Mouse (Mus musculus) stomach, embryonic 16.5 days (tissue): ENCODE data around the gene Baiap2. TPM values are rescaled to one million over a fixed set of nuclear protein-coding genes. Genes with fewer than 3 reads are reported as not detected.

Source experiments
- ATAC-seq: fragments of 200-750 bp; cut with Nextera tagmentation; 2 replicates; pipeline ENCODE4 v1.8.0; 2017; ENCODE audit warnings: moderate number of reproducible peaks, moderate TSS enrichment; ENCODE audit not compliant: insufficient read depth, low FRiP score
- H3K27ac ChIP-seq: fragments of 300-500 bp; sonication (generic); 2 replicates; pipeline ENCODE4 v1.5.1; 2014; ENCODE audit warnings: low read length
- H3K27me3 ChIP-seq: fragments of 300-500 bp; sonication (generic); 2 replicates; pipeline ENCODE4 v1.6.1; 2014; ENCODE audit warnings: low read length, control low read depth, mixed read lengths; ENCODE audit not compliant: control insufficient read depth, insufficient read depth
- H3K36me3 ChIP-seq: fragments of 300-500 bp; sonication (generic); 2 replicates; pipeline ENCODE4 v1.6.1; 2014; ENCODE audit warnings: low read length; ENCODE audit not compliant: control insufficient read depth, insufficient read depth
- H3K4me1 ChIP-seq: fragments of 300-500 bp; sonication (generic); 2 replicates; pipeline ENCODE4 v1.6.1; 2014; ENCODE audit warnings: low read length, control low read depth, mixed read lengths; ENCODE audit not compliant: control insufficient read depth, insufficient read depth
- H3K4me2 ChIP-seq: fragments of 300-500 bp; sonication (generic); 2 replicates; pipeline ENCODE4 v1.6.1; 2014; ENCODE audit warnings: low read depth, low read length, mixed read lengths
- H3K4me3 ChIP-seq: fragments of 300-500 bp; sonication (generic); replicated peaks from 2 replicates; pipeline ENCODE4 v1.5.1; 2014; ENCODE audit warnings: mild to moderate bottlenecking, low read length
- H3K9ac ChIP-seq: fragments of 300-500 bp; sonication (generic); 2 replicates; pipeline ENCODE4 v1.6.1; 2014; ENCODE audit warnings: low read length
- H3K9me3 ChIP-seq: fragments of 300-500 bp; sonication (generic); replicated peaks from 2 replicates; pipeline ENCODE4 v1.6.1; 2016; ENCODE audit warnings: low read length, control low read depth; ENCODE audit not compliant: control insufficient read depth
- WGBS: fragments of 180-500 bp; shearing (Covaris S2); extraction: QIAGEN DNeasy Blood & Tissue Kit; methylation state at CpG from one replicate; pipeline ENCODE4 v1.1.7; 2014; 5-methylcytosine and 5-hydroxymethylcytosine counted together
- polyA plus RNA-seq: library from polyadenylated mRNA; unstranded; fragments of >200 nt; fragmentation: Nextera tagmentation; extraction: Ambion mirVana; gene quantifications from 2 replicates; pipeline ENCODE4 v1.2.1, GENCODE M21; 2015

Baiap2 gene
- polyA plus RNA-seq, 1 experiment from 2014 or later: 41.4 TPM

DNA sequence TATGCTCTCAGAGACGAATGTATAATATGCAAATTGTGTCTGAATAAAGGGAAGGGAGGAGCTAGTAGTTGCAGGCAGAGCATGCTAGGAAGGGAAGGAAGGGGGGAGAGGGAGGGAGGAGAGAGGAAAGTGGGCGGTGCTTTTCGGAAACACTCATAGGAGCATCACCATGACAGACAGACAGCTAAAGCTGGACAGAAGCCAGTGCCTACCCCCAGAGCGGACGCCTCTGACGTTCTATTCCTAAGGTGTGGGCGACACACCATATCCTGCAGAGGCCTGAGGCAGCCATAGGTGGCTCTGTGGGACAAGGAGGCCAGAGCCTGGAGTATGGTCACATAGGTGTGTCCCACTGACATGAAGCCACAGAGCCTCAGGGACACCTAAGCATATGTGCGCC, 97.9 kb downstream of the Baiap2 start:
- Histone ChIP-seq H3K27ac (no peak overlapping the region; the same call in 1 of the 2 replicates), H3K9ac (no peak overlapping the region), H3K9me3 (no peaks in the 10 kb centered on the region), H3K4me2 (no peak overlapping the region), H3K36me3 (no peaks in the 10 kb centered on the region), H3K4me3 (no peak overlapping the region), H3K27me3 (no peaks in the 10 kb centered on the region), H3K4me1 (peaks cover 17% of the 10 kb centered on the region; the same call in 1 of the 2 replicates)
- ATAC-seq: no peak
- 69% methylated on average over 8 of the region's 8 CpGs for WGBS

DNA sequence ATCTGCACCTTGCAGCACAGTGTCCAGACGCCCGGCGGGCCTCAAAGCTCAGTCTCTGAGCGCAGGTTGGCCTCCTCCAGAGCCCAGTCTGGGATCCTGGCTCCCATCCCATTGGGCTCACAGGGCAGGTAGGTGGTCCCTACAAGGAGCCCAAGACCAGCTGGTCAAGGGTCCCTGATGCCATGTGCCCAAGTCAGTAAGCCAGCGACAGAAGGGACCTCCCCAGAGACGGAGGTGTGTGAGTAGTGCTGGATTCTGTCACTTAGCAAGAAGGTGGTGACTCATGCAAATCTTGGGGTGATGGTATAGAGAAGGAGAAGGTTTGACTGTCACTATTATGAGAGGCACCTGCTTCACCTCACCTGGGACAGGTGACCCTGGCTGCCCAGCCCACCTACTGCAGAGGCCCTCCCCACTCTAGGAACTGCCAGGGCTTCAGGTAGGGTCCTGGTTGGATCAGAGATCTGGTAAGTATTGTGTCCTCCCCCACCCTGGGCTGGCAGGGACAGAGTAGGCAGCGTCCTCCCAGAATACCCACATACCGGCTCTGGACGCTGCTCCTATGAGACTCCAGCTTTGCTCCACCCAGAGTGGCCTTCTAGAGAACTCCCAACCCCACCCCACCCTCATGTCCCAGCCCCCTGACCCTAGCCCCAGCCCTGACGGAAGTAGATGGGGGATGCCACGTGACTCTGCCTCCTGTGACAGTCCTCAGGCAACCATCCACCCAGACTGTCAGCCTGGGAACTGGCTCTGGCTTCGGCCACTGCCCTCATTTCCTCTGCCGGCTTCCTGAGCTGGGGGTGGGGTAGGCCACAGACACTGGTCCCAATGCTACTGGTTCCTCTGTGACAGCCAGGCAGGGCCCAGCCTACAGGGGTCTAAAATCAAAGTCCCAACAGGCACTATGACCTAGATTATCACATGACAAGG, 98.9 kb downstream of the Baiap2 start:
- Histone ChIP-seq H3K4me2 (no peak overlapping the region; the same call in 1 of the 2 replicates), H3K27ac (peak overlapping the region; percentile 59; the same call in 1 of the 2 replicates), H3K27me3 (no peaks in the 10 kb centered on the region; the same call in 1 of the 2 replicates), H3K9ac (no peak overlapping the region; the same call in 1 of the 2 replicates), H3K9me3 (no peaks in the 10 kb centered on the region), H3K4me3 (no peak overlapping the region), H3K4me1 (peaks cover 24% of the 10 kb centered on the region; the same call in 1 of the 2 replicates), H3K36me3 (no peaks in the 10 kb centered on the region)
- ATAC-seq: peak; percentile 47; the same call in 1 of the 2 replicates
- WGBS: 63% methylated on average over 13 of the region's 13 CpGs

DNA sequence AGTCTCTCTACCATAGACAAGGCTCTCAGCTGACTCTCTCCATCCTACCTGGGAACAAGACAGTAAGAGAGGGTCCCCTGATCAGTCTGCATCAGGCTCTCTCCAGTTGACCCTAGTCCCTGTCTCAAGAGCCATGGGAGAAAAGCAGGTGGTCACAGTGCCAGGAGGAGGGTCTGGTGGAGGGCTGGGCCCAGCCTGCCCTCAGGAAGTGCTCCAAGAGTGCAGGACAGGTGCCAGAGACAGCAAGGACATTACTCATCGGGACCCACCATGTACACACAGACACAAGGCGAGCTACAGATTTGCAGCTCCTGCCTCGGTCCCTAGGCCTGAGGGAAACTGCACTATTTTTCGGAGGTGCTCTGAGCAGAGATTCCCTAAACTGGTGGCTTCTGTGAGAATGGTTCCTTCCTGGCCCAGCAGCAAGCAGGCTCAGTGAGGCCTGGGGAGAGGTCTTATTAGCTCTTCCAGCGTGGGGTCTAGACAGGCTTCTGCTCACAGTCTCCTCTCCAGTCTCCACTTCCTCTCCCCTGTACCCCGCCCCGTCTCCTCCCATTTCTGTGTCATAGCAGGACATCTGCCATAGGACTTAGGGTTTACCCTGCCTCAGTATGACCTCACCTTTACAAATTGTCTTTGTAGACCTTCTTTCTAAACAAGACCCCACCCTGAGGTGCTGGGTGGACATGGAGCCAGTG, 99.7 kb downstream of the Baiap2 start:
- Histone ChIP-seq H3K27ac (peak overlapping the region; percentile 59; the same call in 1 of the 2 replicates), H3K4me3 (no peak overlapping the region), H3K9me3 (no peaks in the 10 kb centered on the region), H3K4me2 (no peak overlapping the region), H3K27me3 (peaks cover 2% of the 10 kb centered on the region), H3K36me3 (no peaks in the 10 kb centered on the region), H3K9ac (peak overlapping the region; percentile 55), H3K4me1 (peaks cover 31% of the 10 kb centered on the region; the same call in 1 of the 2 replicates)
- 0 out of 2 replicates have a peak, but pooled peaks have one; percentile 2 for ATAC-seq
- WGBS: 66% methylated on average over 7 of the region's 7 CpGs

DNA sequence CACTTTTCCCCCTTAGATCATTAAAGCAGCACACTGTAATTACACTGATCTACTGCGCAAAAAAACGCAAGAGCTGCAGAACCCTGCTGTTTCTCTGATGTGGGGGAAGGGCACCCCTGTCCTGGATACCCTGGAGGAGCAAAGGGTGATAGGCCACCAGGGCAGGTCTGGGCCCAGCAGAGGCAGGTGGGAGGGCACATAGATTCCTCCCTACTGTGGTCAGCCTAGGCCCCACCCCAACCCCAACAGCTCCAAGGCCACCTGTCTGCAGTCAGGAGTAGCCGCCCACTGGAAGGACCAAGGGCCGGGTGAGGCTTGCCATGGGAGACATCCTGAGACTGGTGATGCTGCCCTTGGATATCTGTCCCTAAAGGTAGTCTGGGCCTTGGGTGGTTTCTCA, 102.8 kb downstream of the Baiap2 start:
- Histone ChIP-seq H3K9me3 (no peaks in the 10 kb centered on the region), H3K27me3 (peaks cover 18% of the 10 kb centered on the region), H3K4me2 (no peak overlapping the region), H3K36me3 (no peaks in the 10 kb centered on the region), H3K9ac (no peak overlapping the region), H3K27ac (no peak overlapping the region), H3K4me3 (no peak overlapping the region), H3K4me1 (peaks cover 36% of the 10 kb centered on the region; the same call in 1 of the 2 replicates)
- ATAC-seq: no peak
- 64% methylated on average over 4 of the region's 4 CpGs for WGBS

DNA sequence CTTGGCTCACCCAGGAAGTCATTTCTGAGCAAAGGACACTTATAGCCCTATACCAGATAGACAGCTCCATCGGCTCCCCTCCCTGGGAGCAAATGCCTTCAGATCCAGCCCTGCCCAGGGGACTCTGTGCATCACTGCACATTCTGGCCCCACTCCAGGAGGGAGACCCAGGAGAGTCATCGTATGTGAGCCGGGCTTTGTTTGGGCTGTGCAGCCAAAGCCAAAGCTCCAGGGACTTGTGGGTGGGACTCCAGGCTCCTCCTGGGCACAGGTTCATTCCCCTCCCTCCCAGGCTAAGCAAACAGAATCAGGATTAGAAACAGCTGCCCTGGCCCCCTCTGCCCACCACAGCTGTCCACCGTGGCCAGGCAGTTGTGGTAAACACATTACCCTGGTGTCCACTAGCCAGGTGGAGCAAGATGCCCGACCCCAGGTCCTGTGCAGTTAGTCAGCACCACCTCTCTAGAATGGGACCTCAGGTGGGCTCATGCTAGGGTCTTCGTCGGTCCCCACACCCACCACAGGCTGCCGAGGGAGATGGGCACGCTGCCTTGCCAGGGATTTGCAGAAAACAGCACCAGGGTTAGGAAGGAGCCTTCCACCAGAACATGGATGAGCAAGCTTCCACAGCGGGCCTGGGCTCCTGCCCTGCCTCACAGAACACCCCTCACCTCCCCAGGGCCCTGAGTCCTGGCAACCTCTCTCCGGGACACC, 103.4 kb downstream of the Baiap2 start:
- 37% methylated on average over 11 of the region's 11 CpGs for WGBS
- Histone ChIP-seq H3K4me1 (peaks cover 33% of the 10 kb centered on the region; the same call in 1 of the 2 replicates), H3K36me3 (no peaks in the 10 kb centered on the region), H3K27me3 (peaks cover 18% of the 10 kb centered on the region), H3K4me3 (peak overlapping the region; percentile 54), H3K9ac (peak overlapping the region; percentile 73), H3K27ac (no peak overlapping the region), H3K9me3 (no peaks in the 10 kb centered on the region), H3K4me2 (peak overlapping the region; percentile 96)
- ATAC-seq: 0 out of 2 replicates have a peak, but pooled peaks have one; percentile 5

DNA sequence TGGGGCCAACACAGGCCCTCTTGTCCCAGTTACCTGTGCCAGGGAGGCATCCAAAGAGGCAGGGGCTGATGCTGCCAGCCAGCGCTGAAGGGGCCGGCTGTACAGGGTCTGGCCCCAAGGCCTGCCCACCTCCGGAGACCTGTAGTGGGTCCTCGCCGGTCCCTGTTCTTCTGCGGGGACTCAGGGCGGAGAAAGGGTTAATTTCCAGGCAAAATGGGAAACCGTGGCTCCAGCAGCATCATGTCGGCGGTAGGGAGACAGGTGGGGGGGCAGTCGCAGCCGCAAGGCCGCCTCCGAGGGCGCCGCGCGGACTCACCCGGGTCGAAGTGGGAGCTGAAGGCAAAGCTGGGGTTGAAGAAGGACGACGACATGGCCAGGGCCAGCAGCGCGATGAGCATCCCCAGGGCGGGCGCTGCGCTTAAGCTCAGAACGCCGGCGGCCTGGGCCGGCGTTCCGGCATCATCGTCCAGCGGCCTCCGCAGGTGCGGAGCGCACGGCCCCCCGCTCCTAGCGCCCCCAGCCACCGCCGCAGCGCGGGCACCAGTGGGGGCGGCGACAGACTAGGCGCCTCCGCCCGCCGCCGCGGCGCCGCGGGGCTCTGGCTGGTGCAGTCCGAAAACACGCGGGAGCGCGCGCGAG, 104.1 kb downstream of the Baiap2 start, which contains the start of gene Aatk:
TSS of gene Aatk (minus strand) at position 615 of the 639 bp plus-strand sequence.
- H3K27ac ChIP-seq: no peak within 1 kb of the TSS
- WGBS: 1% methylated on average over 46 of the region's 63 CpGs
- ATAC-seq: no peak

DNA sequence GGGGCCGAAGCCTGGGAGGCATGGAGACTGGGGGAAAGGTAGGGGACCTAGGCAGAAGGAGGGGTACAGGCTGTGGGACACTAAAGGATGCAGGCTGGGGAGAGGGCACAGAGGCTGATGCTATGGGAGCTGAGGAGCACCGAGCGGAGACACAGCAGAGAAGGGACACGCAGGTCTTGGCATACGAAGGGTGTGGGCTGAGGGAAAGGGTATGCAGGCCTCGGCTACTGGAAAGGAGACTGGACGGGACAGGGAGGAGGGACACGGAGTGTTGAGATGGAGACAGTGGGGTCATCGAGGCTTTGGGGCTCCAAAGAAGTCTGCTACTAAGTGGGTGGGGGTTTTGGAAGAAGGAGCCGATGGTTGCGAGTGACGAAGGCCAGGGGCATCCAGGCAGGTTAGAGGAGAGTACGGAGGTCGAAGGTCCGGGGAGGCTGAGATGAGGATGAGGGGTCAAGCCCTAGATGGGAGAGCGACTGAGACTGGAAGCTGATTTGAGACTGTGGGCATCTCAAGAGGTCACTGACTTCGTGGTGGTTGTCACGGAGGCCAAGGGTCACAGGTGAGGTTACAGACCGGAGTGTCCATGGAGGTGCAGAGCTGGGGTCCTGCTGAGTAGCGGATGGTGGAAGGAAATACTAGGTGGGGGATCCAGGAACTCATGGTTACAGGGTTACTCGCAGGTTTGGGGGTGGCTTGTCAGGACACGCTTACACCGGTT, 105.1 kb downstream of the Baiap2 start:
- H3K4me3 ChIP-seq: peak overlapping the region; percentile 54
- H3K4me1 ChIP-seq: peaks cover 30% of the 10 kb centered on the region; the same call in 1 of the 2 replicates
- 19% methylated on average over 23 of the region's 23 CpGs for WGBS
- H3K4me2 ChIP-seq: peak overlapping the region; percentile 96
- no peaks in the 10 kb centered on the region for H3K9me3 ChIP-seq
- H3K27me3 ChIP-seq: peaks cover 18% of the 10 kb centered on the region
- H3K27ac ChIP-seq: no peak overlapping the region
- no peaks in the 10 kb centered on the region for H3K36me3 ChIP-seq
- ATAC-seq: no peak
- H3K9ac ChIP-seq: peak overlapping the region; percentile 73

More for the DNA sequence above, 104.1 kb downstream of the Baiap2 start, which contains the start of gene Aatk:
- H3K36me3 ChIP-seq: no peaks in the 10 kb centered on the region
- H3K4me3 ChIP-seq: peak within 1 kb of the TSS; percentile 54
- H3K4me2 ChIP-seq: peak within 1 kb of the TSS; percentile 96
- H3K27me3 ChIP-seq: peaks cover 18% of the 10 kb centered on the region
- no peaks in the 10 kb centered on the region for H3K9me3 ChIP-seq
- H3K4me1 ChIP-seq: peaks cover 37% of the 10 kb centered on the region; the same call in 1 of the 2 replicates
- peak within 1 kb of the TSS; percentile 73 for H3K9ac ChIP-seq

DNA sequence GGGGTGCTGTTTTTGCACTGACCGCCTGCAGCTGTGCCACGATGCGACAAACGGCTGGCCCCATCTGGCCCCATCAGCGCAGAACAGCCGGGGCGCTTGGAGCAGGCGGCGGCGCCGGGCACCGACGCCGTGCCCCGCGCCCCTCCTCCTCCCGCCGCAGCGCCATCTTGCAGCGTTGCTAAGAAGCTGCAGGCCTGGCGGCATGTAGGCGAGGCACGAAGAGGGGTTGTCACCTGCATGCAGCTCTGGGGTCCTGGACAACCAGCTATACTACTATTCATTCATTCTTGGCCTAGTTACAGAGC, 105.6 kb downstream of the Baiap2 start:
- WGBS: 10% methylated on average over 23 of the region's 23 CpGs
- Histone ChIP-seq H3K27ac (no peak overlapping the region), H3K9ac (peak overlapping the region; percentile 48; the same call in 1 of the 2 replicates), H3K4me3 (no peak overlapping the region), H3K4me2 (peak overlapping the region; percentile 32), H3K4me1 (peaks cover 30% of the 10 kb centered on the region; the same call in 1 of the 2 replicates), H3K9me3 (no peaks in the 10 kb centered on the region), H3K27me3 (peaks cover 18% of the 10 kb centered on the region), H3K36me3 (no peaks in the 10 kb centered on the region)
- ATAC-seq: no peak
